Mouse (Mus musculus): ENCODE results near the gene Nsmf.

Gene Nsmf

GRCm38 (mm10) chr2:25054221-25055067, at the start of gene Nsmf:
Gene Nsmf, plus strand, starts transcription at chr2:25054355.
- DNase-seq = peak; percentile 90

- no peak for DNase-seq
Observed at GRCm38 (mm10) chr2:25006767-25007166, 47.4 kb upstream of the Nsmf start.

- no peak for DNase-seq
Observed at GRCm38 (mm10) chr2:25008250-25008649, 45.9 kb upstream of the Nsmf start.

- DNase-seq = no peak
Observed at GRCm38 (mm10) chr2:25022678-25023077, 31.5 kb upstream of the Nsmf start.

GRCm38 (mm10) chr2:25025109-25025508, 29.0 kb upstream of the Nsmf start:
- no peak for DNase-seq

GRCm38 (mm10) chr2:25034994-25035393, 19.2 kb upstream of the Nsmf start:
- no peak for DNase-seq

GRCm38 (mm10) chr2:25040089-25040488, 14.1 kb upstream of the Nsmf start:
- no peak for DNase-seq

- peak; percentile 78 for DNase-seq
Observed at GRCm38 (mm10) chr2:25050921-25051320, 3.2 kb upstream of the Nsmf start.

- no peak for DNase-seq
Observed at GRCm38 (mm10) chr2:25051450-25051849, 2.7 kb upstream of the Nsmf start.

- DNase-seq = no peak
Observed at GRCm38 (mm10) chr2:25053101-25053500, 1.1 kb upstream of the Nsmf start.

GRCm38 (mm10) chr2:25055068-25055405, 882 bp downstream of the Nsmf start:
- peak; percentile 88 for DNase-seq

GRCm38 (mm10) chr2:25055409-25056155, 1.4 kb downstream of the Nsmf start:
- DNase-seq = no peak

GRCm38 (mm10) chr2:25058926-25059325, 4.8 kb downstream of the Nsmf start:
- no peak for DNase-seq

- DNase-seq = no peak
Observed at GRCm38 (mm10) chr2:25063523-25063922, 9.4 kb downstream of the Nsmf start.

- no peak for DNase-seq
Observed at GRCm38 (mm10) chr2:25064285-25064684, 10.1 kb downstream of the Nsmf start.

GRCm38 (mm10) chr2:25065537-25065936, 11.4 kb downstream of the Nsmf start:
- DNase-seq = no peak

GRCm38 (mm10) chr2:25066552-25066951, 12.4 kb downstream of the Nsmf start:
- no peak for DNase-seq

- DNase-seq = no peak
Observed at GRCm38 (mm10) chr2:25069537-25069936, 15.4 kb downstream of the Nsmf start.

GRCm38 (mm10) chr2:25072398-25072797, 18.2 kb downstream of the Nsmf start:
- DNase-seq = no peak

GRCm38 (mm10) chr2:25075506-25075905, 21.4 kb downstream of the Nsmf start:
- DNase-seq = no peak

- no peak for DNase-seq
Observed at GRCm38 (mm10) chr2:25078967-25079366, 24.8 kb downstream of the Nsmf start.

- no peak for DNase-seq
Observed at GRCm38 (mm10) chr2:25080076-25080475, 25.9 kb downstream of the Nsmf start, which contains the start of gene Entpd8. Gene Entpd8, plus strand, starts transcription at chr2:25080304.

GRCm38 (mm10) chr2:25083697-25084096, 29.5 kb downstream of the Nsmf start:
- no peak for DNase-seq

- DNase-seq = no peak
Observed at GRCm38 (mm10) chr2:25085571-25085970, 31.4 kb downstream of the Nsmf start.
